Mouse (Mus musculus): ENCODE measurements around the gene Sept9. TPM values are rescaled to one million over a fixed set of nuclear protein-coding genes. Genes with fewer than 3 reads are reported as not detected.

Sept9 gene
- total RNA-seq, 2 experiments from 2014 or later = 65.0 to 69.0 TPM

DNA sequence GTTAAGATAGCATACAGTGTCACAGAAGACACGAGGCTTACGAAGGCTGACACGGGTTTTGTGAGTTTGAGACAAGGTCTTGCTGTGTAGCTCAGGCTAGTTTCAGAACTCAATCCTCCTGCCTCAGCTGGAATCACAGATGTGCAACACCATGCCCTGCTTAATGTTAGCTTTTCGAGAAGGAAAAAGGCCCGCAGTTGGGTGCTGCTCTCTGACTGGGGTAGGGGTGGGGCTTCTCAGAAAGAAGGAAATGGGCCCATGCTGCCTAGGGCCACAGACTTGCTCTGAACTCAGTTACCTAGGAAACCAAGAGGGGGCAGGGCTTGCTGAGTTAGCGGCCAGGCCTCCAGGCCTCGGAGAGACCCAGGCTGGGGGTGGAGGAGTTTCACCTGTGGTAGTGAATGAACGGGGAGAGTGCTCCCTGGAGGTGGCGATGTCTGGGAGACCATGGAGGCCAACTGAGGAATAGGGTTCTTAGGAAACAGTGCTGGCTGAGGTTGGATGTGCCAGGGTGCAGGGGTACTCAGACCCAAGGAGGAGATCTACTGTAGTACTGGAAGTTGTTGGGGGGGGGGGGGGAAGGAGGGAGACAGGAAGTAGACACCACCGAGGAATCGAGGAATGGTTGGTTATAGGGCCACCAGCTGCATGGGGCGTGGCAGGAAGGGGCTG is 126.1 kb downstream of the Sept9 start:
- intact Hi-C loops (cut with DNase I) = no loop called here

DNA sequence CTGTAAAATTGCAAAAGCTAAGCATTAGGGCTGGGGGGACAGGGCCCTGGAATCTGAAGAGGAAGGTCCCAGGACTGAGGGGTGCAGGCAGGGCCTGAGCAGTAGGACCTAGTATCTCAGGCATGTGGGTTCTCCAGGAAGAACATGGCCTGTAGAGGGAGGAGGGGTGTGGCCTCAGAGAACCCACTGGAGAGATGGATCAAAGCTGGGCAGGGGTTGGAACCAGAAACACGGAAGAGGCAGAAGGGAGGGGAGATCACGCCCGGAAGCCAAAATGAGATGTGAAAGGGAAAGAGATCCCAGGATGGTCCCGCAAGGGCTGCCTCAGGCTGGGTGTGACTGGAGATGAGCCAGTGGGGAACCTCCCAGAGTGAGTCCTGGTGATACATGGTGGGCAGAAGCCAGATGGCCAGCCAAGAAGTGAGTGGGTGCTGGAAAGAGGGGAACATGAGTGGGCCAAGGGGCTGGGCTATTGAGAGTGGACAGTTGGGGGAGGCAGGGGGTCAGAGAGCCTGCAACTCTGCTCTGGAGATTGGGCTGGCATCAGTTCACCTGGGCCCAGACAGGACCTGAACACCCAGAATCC is 126.8 kb downstream of the Sept9 start:
- DNase-seq (ENCODE audit: extremely low spot score in 1 of 2, low spot score in 2 of 2) = no peak
- intact Hi-C loops (cut with DNase I) = no loop called here

More for the DNA sequence above, 126.1 kb downstream of the Sept9 start:
- DNase-seq (ENCODE audit: extremely low spot score in 1 of 2, low spot score in 2 of 2) = no peak

DNA sequence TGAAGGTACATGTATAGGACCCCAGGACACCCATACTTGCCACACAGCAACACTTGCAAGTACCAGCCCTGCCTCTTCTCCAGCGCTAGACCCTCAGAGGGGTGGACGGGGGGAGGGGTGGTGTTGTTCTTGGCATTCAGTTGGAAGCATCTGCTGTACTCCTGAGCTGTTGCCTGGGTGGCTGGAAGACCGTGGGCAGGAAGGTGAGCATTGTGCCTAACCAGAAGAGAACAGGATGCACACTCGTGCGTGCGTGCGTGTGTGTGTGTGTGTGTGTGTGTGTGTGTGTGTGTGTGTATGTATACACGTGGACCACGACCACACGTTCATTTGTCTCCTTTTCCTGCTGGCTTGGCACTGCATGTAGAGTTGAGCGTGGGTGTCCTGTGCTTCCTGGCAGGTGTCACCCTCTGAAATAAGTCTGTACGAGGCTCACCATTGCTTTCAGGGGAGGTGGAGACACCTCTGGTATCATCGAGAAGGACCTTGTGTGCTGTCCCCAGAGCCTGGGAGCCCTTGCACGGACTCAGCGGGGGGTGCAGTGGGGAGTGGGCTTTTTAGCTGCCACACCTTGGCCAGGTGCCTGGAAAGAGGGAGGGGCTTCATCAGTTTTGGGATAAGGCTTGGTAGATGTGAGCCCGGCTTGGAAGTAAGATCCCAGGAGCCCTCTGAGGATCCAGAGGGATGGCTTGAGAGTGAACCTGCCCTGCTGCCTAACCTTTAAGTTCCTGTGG is 127.6 kb downstream of the Sept9 start:
- peak in 1 of 2 experiments; percentile 65 for DNase-seq (ENCODE audit: extremely low spot score in 1 of 2, low spot score in 2 of 2)
- intact Hi-C loops (cut with DNase I) = no loop called here

DNA sequence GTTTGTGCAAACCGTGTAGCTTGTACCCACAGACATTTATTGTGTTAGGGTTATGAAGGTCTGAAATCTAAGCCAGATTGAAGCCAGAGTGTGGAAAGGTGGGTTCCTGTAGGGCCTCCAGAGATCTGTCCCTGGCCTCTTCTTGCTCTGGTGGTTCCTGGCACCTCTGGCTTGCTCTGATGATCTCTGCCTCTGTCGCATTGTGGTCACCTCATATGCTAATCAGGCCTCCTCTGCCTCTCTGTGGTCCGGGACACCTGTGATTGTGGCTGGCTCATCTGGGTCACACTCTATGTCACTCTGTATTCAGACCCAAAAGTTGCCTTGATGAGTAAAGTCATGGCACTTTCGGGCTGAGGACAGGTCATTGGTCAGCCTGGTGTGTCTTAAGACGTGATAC is 128.2 kb downstream of the Sept9 start:
- no peak for DNase-seq (ENCODE audit: extremely low spot score in 1 of 2, low spot score in 2 of 2)
- intact Hi-C loops (cut with DNase I) = no loop called here

DNA sequence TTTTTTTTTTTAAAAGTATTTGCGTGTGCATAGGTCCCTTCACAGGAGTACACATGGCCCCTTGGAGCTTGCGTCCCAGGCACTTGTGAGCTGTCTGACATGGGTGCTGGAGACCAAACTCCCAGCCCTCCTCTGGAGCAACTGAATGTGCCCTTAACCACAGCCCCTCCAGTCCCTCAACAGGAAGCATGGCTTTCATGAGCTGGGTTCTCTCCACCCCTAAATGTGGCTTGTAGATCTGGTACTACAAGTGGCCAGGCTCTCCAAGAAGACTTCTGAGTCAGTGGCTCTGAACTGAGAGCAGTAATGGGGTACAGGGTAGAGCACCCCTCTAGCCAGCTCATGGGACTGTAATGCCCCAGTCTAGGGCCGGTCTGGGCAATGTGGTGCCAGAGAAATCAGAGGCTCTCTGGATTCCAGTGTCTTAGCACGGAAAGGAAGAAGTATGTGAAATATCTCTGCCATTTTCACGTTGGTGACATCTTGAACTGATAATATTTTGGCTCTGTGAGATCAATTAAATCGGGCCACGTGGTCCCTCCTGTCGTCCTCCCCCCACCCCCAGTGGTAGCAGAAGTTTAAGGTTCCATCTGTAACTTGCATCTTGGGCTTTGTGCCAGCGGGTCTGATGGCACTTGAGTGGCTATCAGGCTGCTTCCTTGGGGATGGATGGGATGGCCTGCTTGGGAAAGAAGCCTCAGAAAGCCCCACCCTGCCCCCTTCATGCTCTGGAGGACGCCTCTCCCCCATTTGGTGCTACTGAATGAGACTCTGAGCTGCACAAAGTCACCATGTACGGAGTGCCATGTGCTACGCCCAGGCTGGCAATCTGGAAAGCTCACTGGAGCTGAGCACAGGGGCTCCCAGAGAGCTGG is 130.9 kb downstream of the Sept9 start:
- peak in 1 of 2 experiments; percentile 61 for DNase-seq (ENCODE audit: extremely low spot score in 1 of 2, low spot score in 2 of 2)
- intact Hi-C loops (cut with DNase I) = no loop called here

DNA sequence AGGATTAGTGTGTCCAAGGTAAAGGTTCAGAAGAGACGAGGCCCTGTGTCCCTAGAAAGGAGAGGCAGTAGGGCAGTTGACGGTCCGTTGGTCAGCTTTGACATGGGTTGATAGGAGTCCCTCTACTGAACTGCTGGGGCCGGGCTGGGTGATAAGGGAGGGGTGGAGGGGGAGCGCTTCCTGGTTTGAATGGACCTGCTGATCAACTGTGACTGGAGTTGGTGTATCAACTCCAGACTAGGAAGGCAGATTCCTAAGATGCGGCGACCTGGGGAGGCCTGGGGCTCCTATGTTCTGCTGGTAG is 131.4 kb downstream of the Sept9 start:
- intact Hi-C loops (cut with DNase I) = no loop called here
- DNase-seq (ENCODE audit: extremely low spot score in 1 of 2, low spot score in 2 of 2) = no peak

DNA sequence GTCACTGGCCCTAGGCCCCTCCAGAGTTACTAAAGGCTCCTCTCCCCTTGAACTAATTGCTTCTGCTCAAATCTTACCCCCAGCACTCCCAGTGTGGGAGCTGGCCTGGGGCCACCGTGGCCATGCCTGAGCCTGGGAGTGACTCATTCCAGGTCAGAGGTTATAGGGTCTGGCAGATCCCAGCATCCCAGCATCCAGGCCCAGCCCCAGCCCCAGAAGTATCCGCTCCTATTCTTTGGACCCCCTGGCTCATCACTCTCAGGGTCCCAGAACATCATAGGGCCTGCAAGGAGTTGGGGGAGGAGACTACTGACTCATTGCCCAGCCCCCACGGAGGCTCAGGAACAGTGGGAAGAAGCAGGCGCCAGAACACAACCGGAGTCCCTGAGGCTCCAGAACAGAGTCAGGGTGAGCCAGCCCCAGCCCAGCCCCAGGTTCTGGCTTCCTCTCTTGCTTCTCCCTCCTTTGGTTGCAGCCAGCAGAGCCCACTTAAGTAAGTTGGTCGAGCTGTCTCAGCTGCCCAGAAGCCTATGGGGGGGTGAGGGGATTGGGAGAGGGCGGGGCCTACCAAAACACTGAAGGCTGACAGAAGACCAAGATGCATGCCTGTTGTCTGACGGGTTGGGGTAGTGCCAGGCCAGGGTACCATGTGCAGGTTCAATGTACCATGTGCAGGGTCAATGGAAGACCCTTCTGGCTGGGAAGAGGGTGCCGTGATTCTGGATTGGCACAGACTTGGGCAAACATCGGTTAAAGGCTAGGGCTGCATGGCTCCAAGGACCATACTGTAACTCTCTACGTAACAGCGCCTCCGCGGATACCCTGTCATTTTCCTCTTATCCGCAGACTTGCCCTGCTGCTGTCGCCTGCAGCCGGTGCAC is 132.1 kb downstream of the Sept9 start:
- intact Hi-C loops (cut with DNase I) = no loop called here
- DNase-seq (ENCODE audit: extremely low spot score in 1 of 2, low spot score in 2 of 2) = peak in 1 of 2 experiments; percentile 62

DNA sequence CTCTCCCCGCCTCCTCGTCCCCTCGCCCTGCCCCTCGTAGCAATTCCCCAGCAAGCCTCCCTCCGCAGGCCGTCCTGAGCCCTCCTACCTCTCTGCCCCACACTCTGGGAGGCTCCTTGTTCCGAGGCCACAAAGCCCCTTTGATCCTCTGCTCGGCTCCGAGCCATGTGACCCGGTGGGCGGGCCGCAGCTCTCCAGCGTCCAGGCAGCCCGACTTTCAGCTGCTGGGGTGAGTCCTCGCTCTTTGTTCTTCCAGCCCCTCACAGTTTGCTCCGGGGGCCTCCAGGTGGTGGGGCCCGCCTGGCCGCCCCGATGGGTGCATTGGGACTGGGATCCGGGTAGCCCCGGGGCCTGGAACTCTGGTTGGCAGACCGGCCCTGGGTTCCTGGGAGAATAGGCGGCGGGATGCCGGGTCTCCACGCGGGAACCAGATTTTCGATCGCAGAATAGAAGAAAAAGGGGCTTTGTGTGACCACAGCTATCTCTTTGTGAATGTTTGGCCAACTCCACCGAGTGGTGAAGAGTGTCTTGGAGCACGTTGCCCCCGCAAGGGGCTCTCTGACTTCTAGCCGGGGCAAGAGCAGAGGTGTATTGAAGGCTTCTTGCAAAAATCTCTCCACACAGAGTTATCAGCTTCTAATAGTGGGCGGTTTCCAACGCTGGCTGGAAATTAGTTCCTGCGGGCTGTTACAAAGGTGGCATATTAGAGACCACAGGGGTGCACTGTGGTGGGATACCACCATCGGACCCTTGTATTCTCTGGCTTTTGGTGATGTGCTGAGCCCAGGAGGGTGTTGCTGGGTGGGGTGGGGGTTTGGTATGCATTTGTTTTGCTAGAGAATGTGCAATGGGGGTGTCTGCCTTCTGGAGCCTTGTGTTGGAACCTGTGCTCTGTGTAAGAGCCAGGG is 133.0 kb downstream of the Sept9 start:
- intact Hi-C loops (cut with DNase I) = no loop called here
- DNase-seq (ENCODE audit: extremely low spot score in 1 of 2, low spot score in 2 of 2) = peak; percentile 74 to 92

DNA sequence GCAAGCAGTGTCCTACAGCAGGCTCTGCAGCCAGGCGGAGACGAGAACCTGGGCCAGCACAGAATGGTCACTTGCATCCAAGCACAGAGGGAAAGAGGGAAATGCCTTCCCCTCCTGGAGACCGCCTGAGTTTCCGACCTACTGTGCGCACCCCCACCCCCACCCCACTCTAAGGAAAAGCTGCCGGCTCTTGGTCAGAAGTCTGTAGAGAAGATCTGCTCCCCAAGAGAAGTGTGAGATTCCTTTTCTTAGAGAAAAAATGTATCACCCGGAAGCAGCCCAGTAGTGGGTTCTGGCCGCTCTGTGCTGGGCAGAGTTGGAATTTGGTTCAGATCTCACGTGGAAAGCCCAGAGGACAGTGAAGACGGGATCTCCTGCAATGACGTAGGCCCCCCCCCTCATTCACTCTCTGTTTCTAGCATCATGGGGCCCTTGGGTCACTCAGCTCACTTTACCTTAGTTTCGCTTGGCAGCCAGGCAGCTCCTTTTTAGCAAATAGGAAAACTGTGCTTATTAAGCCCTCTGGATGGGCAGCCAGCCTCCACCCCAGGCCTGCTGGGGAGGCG is 133.8 kb downstream of the Sept9 start:
- no peak for DNase-seq (ENCODE audit: extremely low spot score in 1 of 2, low spot score in 2 of 2)
- intact Hi-C loops (cut with DNase I) = no loop called here

DNA sequence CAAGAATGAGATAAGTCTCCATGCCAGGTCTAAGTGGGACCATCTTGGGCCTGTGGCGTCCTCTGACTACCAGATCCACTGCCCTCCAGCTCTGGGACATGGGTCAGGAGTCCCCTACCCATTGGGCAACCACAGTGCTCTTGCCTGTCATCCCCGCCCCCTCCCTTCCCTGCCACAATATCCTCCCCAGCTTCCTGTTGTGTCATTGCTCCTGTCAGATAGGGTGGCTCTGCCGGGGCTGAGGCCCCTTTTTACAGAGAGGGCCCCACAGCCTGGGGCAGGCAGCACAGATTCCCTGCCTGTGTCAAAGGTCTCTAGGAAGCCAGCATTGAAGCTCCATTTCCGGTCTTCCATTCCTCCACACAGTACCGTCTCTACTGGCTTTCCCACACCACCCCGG is 134.6 kb downstream of the Sept9 start:
- no peak for DNase-seq (ENCODE audit: extremely low spot score in 1 of 2, low spot score in 2 of 2)
- intact Hi-C loops (cut with DNase I) = no loop called here

DNA sequence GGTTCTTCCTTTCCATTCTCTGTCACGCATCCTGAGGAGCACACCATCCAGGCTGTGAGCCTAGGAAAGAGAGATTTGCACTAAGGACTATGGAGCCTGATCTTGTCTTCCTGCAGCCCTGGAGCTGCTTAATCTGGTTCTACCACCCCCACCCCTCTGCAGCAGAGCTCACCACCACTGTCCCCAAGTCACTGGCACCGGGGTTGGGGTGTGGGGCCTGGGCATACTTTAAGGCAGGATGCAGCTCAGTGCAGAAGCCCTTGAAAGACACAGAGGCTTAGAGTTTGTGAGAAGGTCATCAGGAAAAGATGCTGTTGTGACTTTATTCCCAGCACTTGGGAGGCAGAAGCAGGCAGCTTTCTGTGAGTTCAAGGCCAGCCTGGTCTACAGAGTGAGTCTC is 135.7 kb downstream of the Sept9 start:
- no peak for DNase-seq (ENCODE audit: extremely low spot score in 1 of 2, low spot score in 2 of 2)
- intact Hi-C loops (cut with DNase I) = no loop called here

DNA sequence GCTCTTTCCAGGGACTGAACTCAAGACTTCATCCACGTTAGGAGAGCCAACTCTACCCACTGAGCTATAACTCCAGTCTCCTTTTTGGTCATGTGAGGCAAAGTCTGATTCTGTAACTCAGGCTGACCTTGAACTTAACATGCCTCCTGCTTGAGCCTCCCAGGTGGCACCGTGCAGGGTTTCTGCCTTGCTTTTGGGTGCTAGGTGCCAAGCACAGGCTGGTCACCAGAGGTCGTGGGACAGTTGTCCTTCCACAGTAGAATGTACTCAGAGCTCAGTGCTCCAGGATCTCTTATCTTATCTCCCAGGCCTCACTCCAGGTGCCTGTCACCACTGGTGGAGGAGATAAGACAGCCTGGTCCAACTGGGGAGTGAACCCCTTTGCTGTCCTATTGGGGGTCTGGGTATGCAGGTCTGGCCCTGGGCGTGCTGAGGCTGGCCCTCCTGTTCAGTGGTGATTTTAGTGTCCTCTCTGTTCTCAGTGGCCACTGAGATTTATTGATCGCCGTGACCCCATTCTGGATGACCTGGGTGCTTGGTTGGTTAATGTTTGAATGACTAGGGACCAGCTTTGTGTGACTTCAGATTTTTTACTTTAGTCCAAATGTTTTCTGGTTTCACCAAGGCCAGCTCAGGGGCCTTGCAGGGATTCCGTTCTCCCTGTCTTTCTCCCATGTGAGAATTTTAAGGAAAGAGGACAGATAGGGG is 136.8 kb downstream of the Sept9 start:
- DNase-seq (ENCODE audit: extremely low spot score in 1 of 2, low spot score in 2 of 2) = no peak
- intact Hi-C loops (cut with DNase I) = no loop called here

DNA sequence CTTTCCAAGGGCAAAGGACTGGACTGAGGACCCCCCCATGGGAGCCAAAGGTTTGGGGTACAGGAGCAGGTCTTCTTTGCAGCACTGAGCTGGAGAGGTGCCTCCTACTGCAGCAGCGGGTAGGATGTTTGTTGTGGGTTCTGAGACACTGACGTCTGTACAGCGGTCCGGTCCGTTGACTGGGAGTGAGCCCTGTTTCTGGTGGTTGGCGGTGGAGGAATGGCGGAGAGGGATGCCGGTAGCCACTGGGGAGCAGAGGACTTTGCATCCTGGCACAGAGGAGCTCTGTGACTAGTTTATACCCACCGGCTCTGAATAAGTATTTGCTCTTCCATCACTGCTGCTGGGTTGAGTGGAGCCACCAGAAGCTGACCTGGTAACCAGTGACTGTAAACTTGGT is 138.3 kb downstream of the Sept9 start:
- intact Hi-C loops (cut with DNase I) = no loop called here

DNA sequence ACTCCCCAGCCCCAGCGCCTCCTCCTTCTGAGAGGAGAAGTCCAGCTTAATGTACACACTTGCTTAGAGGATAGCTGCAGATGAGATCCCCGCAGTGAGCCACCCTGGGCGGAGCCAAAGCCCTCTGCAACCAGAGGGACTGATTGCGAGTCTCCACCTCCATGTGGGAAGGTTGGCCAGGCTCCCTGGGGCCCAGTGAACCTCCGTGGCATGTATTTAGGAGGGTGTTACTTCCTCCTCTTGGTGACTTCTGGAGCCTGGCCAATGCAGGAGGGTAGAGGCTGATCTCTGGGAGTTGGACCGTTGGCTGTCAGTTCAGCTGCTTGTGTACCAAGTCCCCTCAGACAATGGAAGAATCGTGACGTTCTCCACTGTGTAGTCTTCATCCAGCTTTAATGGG is 139.0 kb downstream of the Sept9 start:
- intact Hi-C loops (cut with DNase I) = no loop called here

More for the DNA sequence above, 138.3 kb downstream of the Sept9 start:
- no peak for DNase-seq (ENCODE audit: extremely low spot score in 1 of 2, low spot score in 2 of 2)

DNA sequence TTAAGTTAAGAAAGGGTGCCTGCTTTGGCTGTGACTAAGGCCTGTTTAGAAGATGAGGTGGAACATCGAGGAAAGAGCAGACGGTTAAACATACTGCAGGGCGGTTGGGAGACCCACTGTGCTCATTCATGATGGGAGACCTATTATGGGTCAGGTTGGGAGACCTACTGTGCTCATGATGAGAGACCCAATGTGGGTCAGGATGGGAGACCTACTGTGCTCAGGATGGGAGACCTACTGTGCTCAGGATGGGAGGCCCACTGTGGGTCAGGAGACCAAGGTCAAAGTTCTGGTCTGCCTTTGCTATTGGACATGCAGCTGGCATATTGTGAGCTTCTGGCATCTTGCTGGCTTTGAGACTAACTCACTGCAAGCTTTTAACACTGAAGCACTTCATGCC is 139.6 kb downstream of the Sept9 start:
- intact Hi-C loops (cut with DNase I) = no loop called here

More for the DNA sequence above, 139.0 kb downstream of the Sept9 start:
- peak in 1 of 2 experiments; percentile 64 for DNase-seq (ENCODE audit: extremely low spot score in 1 of 2, low spot score in 2 of 2)

DNA sequence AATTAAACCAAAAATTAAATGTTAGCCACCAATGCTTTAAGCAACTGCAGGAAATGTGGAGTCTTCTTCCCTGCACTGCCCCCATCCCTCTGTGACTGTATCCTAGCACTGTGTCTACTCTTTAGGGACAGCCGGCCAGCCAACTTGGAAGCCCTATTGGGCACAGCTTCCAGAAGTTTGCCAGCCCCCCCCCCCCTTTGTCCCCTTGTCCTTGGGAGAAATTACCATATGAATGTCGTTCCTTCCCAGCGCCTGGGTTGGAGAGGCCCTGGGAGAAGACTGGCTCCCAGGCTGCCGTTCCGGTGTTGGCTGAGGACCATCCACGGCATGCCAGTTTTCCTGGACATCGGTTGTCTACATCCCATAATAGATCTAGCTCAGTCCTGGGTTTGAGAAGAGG is 141.8 kb downstream of the Sept9 start:
- no peak for DNase-seq (ENCODE audit: extremely low spot score in 1 of 2, low spot score in 2 of 2)
- intact Hi-C loops (cut with DNase I) = no loop called here

More for the DNA sequence above, 139.6 kb downstream of the Sept9 start:
- DNase-seq (ENCODE audit: extremely low spot score in 1 of 2, low spot score in 2 of 2) = no peak

DNA sequence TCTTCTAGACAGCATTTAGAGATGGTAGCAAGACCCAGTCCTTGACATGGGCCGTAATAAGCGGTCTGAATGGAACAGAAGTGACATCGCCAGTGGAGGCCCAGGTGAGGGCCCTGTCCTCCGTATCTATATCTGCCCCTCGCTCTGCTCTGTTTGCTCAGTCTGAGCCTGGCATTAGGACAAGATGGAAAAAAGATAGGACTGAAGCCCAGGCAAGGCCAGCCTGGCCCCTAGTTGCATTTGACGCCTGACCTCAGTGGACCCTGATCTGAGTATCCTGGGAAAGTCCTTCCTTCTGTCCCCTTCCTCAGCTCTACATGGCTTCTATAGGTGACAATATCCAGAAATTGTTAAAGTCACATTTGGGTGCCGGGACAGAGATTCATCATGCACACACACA is 142.6 kb downstream of the Sept9 start:
- DNase-seq (ENCODE audit: extremely low spot score in 1 of 2, low spot score in 2 of 2) = no peak
- intact Hi-C loops (cut with DNase I) = no loop called here

Data from left cerebral cortex, postnatal 10 days (tissue).